Mouse (Mus musculus) ES-E14 (cell line): ENCODE data around the gene Enoph1. TPM values are rescaled to one million over a fixed set of nuclear protein-coding genes. Genes with fewer than 3 reads are reported as not detected.

Experiments used
- DNase-seq: peaks from one replicate; pipeline ENCODE4 v3.0.0-alpha.2; 2013; ENCODE audit warnings: low read depth, low spot score
- H3K27ac ChIP-seq: 2 replicates; pipeline ENCODE4 v1.5.1; 2012; ENCODE audit warnings: low read depth, mild to moderate bottlenecking, low read length, moderate library complexity, mixed read lengths; ENCODE audit not compliant: poor library complexity, insufficient read depth, severe bottlenecking
- H3K36me3 ChIP-seq: 2 replicates; pipeline ENCODE4 v1.6.1; 2012; ENCODE audit warnings: mild to moderate bottlenecking, low read length, moderate library complexity, mixed read lengths; ENCODE audit not compliant: control insufficient read depth, poor library complexity, insufficient read depth, severe bottlenecking
- H3K4me1 ChIP-seq, 2 experiments: fragments of 150-350 bp in 1 of 2; sonication (generic) in 1 of 2; 2 replicates each; pipeline ENCODE4 v1.6.1; 2012; ENCODE audit warnings: low read length in 2 of 2, mild to moderate bottlenecking in 1 of 2, mixed read lengths in 1 of 2; ENCODE audit not compliant: control insufficient read depth in 2 of 2, insufficient read depth in 2 of 2, poor library complexity in 1 of 2
- H3K4me3 ChIP-seq, 2 experiments: fragments of 150-350 bp in 1 of 2; sonication (generic) in 1 of 2; 2 replicates each; pipeline ENCODE4 v1.5.1; 2012; ENCODE audit warnings: low read length in 2 of 2, low read depth in 1 of 2, mild to moderate bottlenecking in 1 of 2, mixed read lengths in 1 of 2; ENCODE audit not compliant: insufficient read depth in 1 of 2, poor library complexity in 1 of 2, severe bottlenecking in 1 of 2
- H3K9ac ChIP-seq: 2 replicates; pipeline ENCODE4 v1.6.1; 2012; ENCODE audit warnings: low read depth, mild to moderate bottlenecking, low read length, mixed read lengths; ENCODE audit not compliant: poor library complexity, insufficient read depth, severe bottlenecking
- H3K9me3 ChIP-seq: fragments of 150-350 bp; sonication (generic); 2 replicates; pipeline ENCODE4 v1.6.1; 2012; ENCODE audit warnings: low read depth, mild to moderate bottlenecking, low read length; ENCODE audit not compliant: control insufficient read depth, insufficient read depth
- ZNF384 ChIP-seq: IDR thresholded peaks from 2 replicates; pipeline ENCODE4 v1.6.1; 2012; ENCODE audit warnings: low read depth, low read length, inconsistent platforms
- in situ Hi-C, 2 experiments: fragments of 600-800 bp; cut with MboI; formaldehyde crosslinking; loops; one replicate each; pipeline ENCODE4 v1.15.1; 2025; ENCODE audit warnings: low sequenced_read_pairs in 2 of 2, inconsistent platforms in 1 of 2; ENCODE audit not compliant: unreplicated experiment in 2 of 2
- total RNA-seq: library from RNA; depleted of rRNA; stranded (reverse); fragments of 300-350 nt; gene quantifications from 2 replicates; pipeline ENCODE4 v1.2.3, GENCODE M21; 2012; rRNA removed

Gene Enoph1
- total RNA-seq, 1 experiment: 81.5 TPM

DNA sequence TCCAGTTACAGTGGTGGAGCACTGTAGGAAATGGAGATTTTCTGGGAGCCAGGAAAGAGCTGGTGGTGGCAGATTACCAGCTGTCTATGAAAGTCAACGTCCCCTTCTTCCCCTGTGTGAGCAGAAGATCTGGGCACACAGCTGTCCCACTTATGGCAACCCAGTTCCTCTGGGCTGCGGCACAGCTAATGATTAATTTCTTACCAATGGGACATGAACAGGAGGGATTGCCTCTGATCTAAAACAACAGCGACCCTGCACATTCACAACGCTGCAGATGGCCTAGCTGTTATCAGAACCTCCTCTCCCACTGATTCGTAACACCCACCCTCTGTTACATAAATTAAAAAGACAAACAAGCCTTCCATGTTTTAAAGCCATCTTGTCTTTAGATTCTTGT, 73.6 kb downstream of the Enoph1 start:
- no peak overlapping the region for H3K27ac ChIP-seq
- in situ Hi-C loops: no loop called here
- DNase-seq: no peak
- H3K9ac ChIP-seq: no peak overlapping the region
- peaks cover 4 to 6% of the 10 kb centered on the region in 2 experiments; a peak in 3 of 4 replicates for H3K4me1 ChIP-seq
- no peaks in the 10 kb centered on the region for H3K36me3 ChIP-seq
- H3K9me3 ChIP-seq: no peaks in the 10 kb centered on the region
- no peak overlapping the region for H3K4me3 ChIP-seq
- TF ChIP-seq ZNF384: no peak

Other genes starting within 250 kb of the Enoph1 start
- not detected in 2 replicates for gene Vamp9, start 133.7 kb upstream of the Enoph1 start, total RNA-seq
- gene Hnrnpd, start 61.0 kb upstream of the Enoph1 start, total RNA-seq: 50.8 and 92.4 TPM in 2 replicates
- 1.1 and 3.3 TPM in 2 replicates for gene 4930524J08Rik, start 60.9 kb upstream of the Enoph1 start, total RNA-seq
- gene Hnrnpdl, start 321 bp upstream of the Enoph1 start, total RNA-seq: 177 and 184 TPM in 2 replicates
- 0.22 and 0.74 TPM in 2 replicates for gene Tmem150c, start 119.8 kb downstream of the Enoph1 start, total RNA-seq